Mouse (Mus musculus): ENCODE measurements around the gene Mtfr2.

The Mtfr2 gene

GRCm38 (mm10) chr10:20379071-20379735 lies 31.6 kb downstream of the Mtfr2 start:
- no peak for DNase-seq (ENCODE audit: low spot score in 2 of 2)

DNA sequence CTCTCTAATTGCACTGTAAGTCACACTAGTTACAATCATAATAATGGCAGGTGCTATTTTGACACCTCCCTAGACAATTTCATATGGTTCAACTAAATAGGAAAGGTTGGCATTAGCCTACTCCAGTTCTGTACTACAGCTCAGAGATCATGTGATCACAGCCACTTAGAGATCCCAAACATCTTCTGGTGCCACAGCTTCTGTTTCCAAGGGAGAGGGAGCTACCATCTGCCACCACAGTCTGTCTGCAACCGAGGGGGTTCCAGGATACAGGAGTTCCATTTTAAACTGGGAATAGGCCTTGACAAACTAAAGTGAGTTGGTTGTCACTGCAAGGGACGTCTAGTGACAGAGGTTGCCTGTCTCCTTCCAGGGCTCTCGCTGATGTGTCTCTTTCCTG lies 33.2 kb downstream of the Mtfr2 start:
- no peak for DNase-seq (ENCODE audit: low spot score in 2 of 2)

DNA sequence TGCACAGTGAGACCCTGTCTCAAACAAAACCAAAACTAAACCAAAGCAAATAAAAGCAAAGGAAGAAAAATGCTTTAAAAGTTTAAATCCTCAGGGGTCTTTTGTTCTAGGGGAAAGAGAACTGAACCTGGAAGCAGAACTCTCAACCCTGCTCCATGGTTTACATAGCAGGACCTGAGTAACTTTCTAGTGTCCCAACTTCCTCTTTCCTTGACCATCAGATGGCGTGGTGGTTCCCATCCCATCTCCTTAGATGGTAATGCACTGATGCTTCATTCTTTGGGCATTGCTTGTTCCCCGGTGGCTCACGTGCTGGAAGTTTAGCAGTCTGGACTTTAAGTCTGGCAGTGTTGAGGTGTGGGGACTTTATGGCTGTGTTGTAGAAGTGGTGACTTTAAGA lies 33.8 kb downstream of the Mtfr2 start:
- no peak for DNase-seq (ENCODE audit: low spot score in 2 of 2)

- DNase-seq (ENCODE audit: low spot score in 2 of 2), result no peak
Observed at GRCm38 (mm10) chr10:20382807-20383419, 35.3 kb downstream of the Mtfr2 start.

DNA sequence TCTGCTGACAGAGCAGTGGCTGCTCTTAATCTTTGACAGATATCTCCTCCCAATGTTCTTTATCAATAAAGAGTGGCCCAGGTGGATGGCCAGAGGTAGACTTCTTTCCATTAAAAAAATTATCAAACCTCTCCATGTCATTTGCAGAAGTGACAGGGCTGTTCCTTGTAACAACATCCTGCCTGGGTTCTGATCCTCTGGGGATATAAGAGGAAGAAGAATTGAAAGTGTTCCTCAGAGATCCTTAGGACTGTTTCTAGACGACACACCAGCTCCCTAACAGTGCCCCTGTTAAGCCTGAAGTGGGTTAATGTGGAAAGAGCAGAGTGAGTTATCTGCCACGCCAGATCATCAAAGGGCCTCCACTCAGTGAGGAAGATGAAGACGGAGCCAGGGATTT lies 43.0 kb downstream of the Mtfr2 start:
- DNase-seq (ENCODE audit: low spot score in 2 of 2), result no peak

- no peak for DNase-seq (ENCODE audit: low spot score in 2 of 2)
Observed at GRCm38 (mm10) chr10:20394815-20395214, 47.2 kb downstream of the Mtfr2 start.

GRCm38 (mm10) chr10:20395778-20396177 lies 48.2 kb downstream of the Mtfr2 start:
- DNase-seq (ENCODE audit: low spot score in 2 of 2), result no peak

DNA sequence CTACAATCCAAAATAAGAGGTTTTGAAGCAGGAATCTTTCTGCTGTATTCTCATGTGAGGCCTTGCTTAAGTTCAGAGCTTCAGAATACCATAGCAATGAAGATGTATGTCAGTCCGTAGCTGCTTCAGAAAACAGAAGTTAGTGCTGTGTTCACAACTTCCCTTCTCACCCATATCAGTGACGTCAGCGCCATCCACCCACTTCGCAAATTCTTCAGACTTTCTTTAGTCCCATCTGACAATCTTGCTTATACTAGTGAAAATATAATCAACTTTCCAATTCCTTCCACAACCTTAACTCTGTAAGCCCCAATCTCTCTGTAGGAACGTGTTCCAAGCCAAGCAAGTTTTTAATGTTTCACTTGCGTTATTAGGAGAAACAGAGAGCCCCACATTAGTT lies 50.7 kb downstream of the Mtfr2 start:
- DNase-seq (ENCODE audit: low spot score in 2 of 2), result no peak

GRCm38 (mm10) chr10:20398641-20399390 lies 51.2 kb downstream of the Mtfr2 start:
- no peak for DNase-seq (ENCODE audit: low spot score in 2 of 2)

- no peak for DNase-seq (ENCODE audit: low spot score in 2 of 2)
Observed at GRCm38 (mm10) chr10:20400406-20400805, 52.8 kb downstream of the Mtfr2 start.

- DNase-seq (ENCODE audit: low spot score in 2 of 2), result no peak
Observed at GRCm38 (mm10) chr10:20402941-20403340, 55.4 kb downstream of the Mtfr2 start.

- DNase-seq (ENCODE audit: low spot score in 2 of 2), result peak in 1 of 2 experiments; percentile 31
Observed at GRCm38 (mm10) chr10:20405471-20405870, 57.9 kb downstream of the Mtfr2 start.

- DNase-seq (ENCODE audit: low spot score in 2 of 2), result no peak
Observed at GRCm38 (mm10) chr10:20408336-20408735, 60.8 kb downstream of the Mtfr2 start.

DNA sequence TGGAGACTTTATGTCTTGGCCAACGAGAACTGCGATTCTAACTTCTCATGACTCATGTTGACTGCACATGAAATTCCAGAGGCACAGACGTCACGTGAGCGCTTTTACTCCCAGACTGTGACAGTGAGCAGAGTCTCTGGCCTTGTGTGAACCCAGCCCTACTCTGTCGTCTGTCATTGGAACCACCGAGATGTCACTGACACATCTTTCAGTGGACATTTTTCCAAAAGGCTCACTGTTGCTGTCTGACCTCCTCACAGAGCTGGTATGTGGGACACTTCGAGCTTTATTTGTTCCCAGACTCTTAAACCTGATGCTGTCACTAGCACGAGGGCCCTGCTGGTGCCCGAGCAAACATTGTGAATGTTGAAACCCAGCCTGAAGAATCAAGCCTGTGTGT lies 61.6 kb downstream of the Mtfr2 start:
- DNase-seq (ENCODE audit: low spot score in 2 of 2), result no peak

All from cerebellum, postnatal 4 days (tissue).